Comparison of ENCODE assay signal across 10 mouse cellular contexts in the genomic region with DNA sequence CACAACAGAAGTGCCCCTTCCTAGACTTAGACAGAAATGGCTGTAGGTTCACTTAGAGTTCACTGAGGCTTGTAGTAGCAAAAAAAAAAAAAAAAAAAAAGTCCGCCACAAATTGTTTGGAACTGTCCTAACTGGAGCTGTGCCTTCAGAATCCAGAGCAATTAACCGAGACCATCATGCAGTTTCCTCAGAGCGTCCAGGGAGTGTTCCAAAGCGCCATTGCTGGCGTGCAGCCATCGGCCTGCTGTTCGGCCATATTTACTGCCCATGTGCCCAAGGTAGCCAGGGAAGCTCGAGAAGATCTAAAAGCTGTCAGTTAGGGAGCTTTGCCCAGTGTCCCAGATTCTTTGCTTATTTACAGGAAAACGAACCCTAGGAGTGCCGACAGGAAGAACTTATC.
DNase-seq lines count a peak whose midpoint lies in the region; ATAC-seq lines count a peak whose summit lies in the region.
"Had no signal": no experiment of that assay in that cellular context is flagged by ENCODE, and none has a peak within 500 bp of the region (broad histone marks: within the 10 kb centered on the region; RNA-seq: fewer than 3 reads in every experiment).

No protein-coding gene starts in this region.

- ATAC-seq in kidney, embryonic 15.5 days (replicated peaks; ENCODE audit: low FRiP score) = no peak
- no peak for ATAC-seq in intestine, embryonic 16.5 days
- ATAC-seq: forebrain, embryonic 15.5 days; Patski had no signal

- H3K4me1 ChIP-seq in kidney, embryonic 15.5 days = 0 out of 2 replicates have a peak, but pooled peaks cover 6% of the 10 kb centered on the region
- H3K4me1 ChIP-seq in intestine, embryonic 16.5 days (ENCODE audit: control insufficient read depth, insufficient read depth, low read length) = peaks cover 5% of the 10 kb centered on the region; the same call in 1 of the 2 replicates
- H3K4me1 ChIP-seq: liver, embryonic 13.5 days had no signal

- H3K27me3 ChIP-seq in kidney, embryonic 15.5 days = no peaks in the 10 kb centered on the region
- H3K27me3 ChIP-seq in intestine, embryonic 16.5 days (replicated peaks; ENCODE audit: control insufficient read depth, insufficient read depth, low read length) = no peaks in the 10 kb centered on the region
- H3K27me3 ChIP-seq: forebrain, embryonic 15.5 days; liver, embryonic 13.5 days; Patski had no signal

- no peak overlapping the region for H3K9ac ChIP-seq in kidney, embryonic 15.5 days
- H3K9ac ChIP-seq in intestine, embryonic 16.5 days (ENCODE audit: low read depth, low read length) = no peak overlapping the region
- H3K9ac ChIP-seq: forebrain, embryonic 15.5 days; liver, embryonic 13.5 days had no signal

- no peaks in the 10 kb centered on the region for H3K9me3 ChIP-seq in kidney, embryonic 15.5 days (replicated peaks)
- no peaks in the 10 kb centered on the region for H3K9me3 ChIP-seq in intestine, embryonic 16.5 days (ENCODE audit: control insufficient read depth, low read length)
- H3K9me3 ChIP-seq: forebrain, embryonic 15.5 days; liver, embryonic 13.5 days had no signal

- no peaks in the 10 kb centered on the region for H3K36me3 ChIP-seq in kidney, embryonic 15.5 days
- H3K36me3 ChIP-seq in intestine, embryonic 16.5 days (ENCODE audit: control insufficient read depth, insufficient read depth, low read length) = no peaks in the 10 kb centered on the region
- H3K36me3 ChIP-seq: forebrain, embryonic 15.5 days; liver, embryonic 13.5 days had no signal

- 72% methylated on average over 10 of the region's 10 CpGs for WGBS in kidney, embryonic 15.5 days
- 65% methylated on average over 10 of the region's 10 CpGs for WGBS in intestine, embryonic 16.5 days

- H3K4me2 ChIP-seq in kidney, embryonic 15.5 days = no peak overlapping the region
- H3K4me2 ChIP-seq in intestine, embryonic 16.5 days (ENCODE audit: low read depth, low read length) = no peak overlapping the region
- H3K4me2 ChIP-seq: forebrain, embryonic 15.5 days; liver, embryonic 13.5 days had no signal

- H3K4me3 ChIP-seq in kidney, embryonic 15.5 days (replicated peaks) = no peak overlapping the region
- H3K4me3 ChIP-seq in intestine, embryonic 16.5 days (ENCODE audit: low read length) = no peak overlapping the region
- H3K4me3 ChIP-seq: forebrain, embryonic 15.5 days; liver, embryonic 13.5 days had no signal

- DNase-seq in kidney, adult 18-20 months = peak; percentile 31
- peak; percentile 63 for DNase-seq in right cerebral cortex, postnatal 4 days
- no peak for DNase-seq in right cerebral cortex, postnatal 14 days
- peak; percentile 98 for DNase-seq in cerebellum, postnatal 25 days
- no peak for DNase-seq in left cerebral cortex, adult 8-10 months (ENCODE audit: low spot score in 2 of 2)
- DNase-seq: liver, embryonic 13.5 days had no signal

- no peak overlapping the region for H3K27ac ChIP-seq in kidney, embryonic 15.5 days
- H3K27ac ChIP-seq in intestine, embryonic 16.5 days (ENCODE audit: low read length) = no peak overlapping the region
- H3K27ac ChIP-seq: forebrain, embryonic 15.5 days; liver, embryonic 13.5 days had no signal

Comparison
In these comparisons a context has a peak if more than half of its experiments do, and no peak if none do; other contexts are left out.
1. DNase-seq: peak in kidney, adult 18-20 months (single experiment), right cerebral cortex, postnatal 4 days (single experiment) and cerebellum, postnatal 25 days (2 of 2); none in right cerebral cortex, postnatal 14 days (single experiment) and left cerebral cortex, adult 8-10 months (0 of 2).